Mouse (Mus musculus) heart, adult 11 months (tissue): Measurements from ENCODE around the gene Elp5.
A peak's percentile ranks its signal among the peaks of the same experiment; 100 is the strongest.

Experiments used
- DNase-seq: peaks from one replicate; pipeline ENCODE4 v3.0.0; 2022

Gene Elp5

DNA sequence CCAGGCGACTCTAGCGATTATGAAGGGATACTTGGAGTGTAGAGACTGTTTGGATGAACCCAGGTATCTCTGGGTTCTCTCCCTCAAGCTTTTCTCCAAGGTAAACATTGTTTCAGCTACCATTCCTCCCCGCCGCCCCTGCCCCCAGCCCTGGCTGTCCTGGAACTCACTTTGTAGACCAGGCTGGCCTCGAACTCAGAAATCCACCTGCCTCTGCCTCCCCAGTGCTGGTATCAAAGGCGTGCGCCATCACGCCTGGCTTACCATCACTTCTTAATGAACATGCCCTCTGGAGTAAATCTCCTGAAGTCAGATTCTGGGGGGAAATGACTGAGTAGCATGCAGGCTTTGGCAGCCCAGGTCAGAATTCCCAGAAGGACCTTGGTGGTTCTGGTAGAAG is at the start of gene Elp5:
Gene Elp5, minus strand, starts transcription at position 293 of the 400 bp plus-strand sequence.
- peak; percentile 88 for DNase-seq

GRCm38 (mm10) chr11:70031321-70031670 is 49.0 kb upstream of the Elp5 start:
- peak; percentile 91 for DNase-seq

GRCm38 (mm10) chr11:70030651-70031320 is 48.5 kb upstream of the Elp5 start:
- DNase-seq, result peak; percentile 93

DNA sequence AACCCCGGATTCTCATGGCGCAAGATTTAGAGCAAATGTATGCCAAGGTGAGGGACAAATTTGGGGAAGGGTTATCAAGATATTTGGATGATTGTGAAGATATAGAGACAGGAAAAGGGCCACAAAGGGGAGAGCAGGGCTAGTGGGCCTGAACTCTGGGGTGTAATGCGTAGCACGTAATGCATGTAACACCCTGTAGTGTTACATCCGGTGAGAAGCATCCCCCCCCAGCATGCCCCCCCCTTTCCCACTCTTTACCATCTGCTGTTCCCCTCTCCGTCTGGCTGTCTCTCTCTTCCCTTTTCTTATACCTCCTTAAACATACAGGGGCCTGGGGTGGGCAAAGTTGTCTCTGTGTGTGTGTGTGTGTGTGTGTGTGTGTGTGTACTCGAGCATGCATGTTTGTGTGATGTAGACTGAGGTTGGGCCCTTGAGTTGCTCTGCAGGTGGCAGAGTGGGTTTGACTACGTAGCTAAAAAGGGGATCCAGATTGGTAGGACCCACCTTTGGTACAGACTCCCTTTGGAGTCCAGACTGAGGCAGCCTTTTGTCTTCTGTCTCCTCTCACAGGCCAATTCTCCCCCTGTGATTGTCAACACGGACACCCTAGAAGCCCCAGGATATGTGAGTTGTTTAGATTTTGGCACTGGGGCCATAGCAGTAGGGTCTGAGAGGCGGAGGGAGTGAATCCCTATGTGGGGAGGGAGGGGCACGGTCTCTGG is 47.7 kb upstream of the Elp5 start:
- peak; percentile 91 for DNase-seq

- DNase-seq, result peak; percentile 99
Observed at GRCm38 (mm10) chr11:70029130-70029801, 46.9 kb upstream of the Elp5 start.

- DNase-seq, result peak; percentile 95
Observed at GRCm38 (mm10) chr11:70028401-70029129, 46.2 kb upstream of the Elp5 start.

DNA sequence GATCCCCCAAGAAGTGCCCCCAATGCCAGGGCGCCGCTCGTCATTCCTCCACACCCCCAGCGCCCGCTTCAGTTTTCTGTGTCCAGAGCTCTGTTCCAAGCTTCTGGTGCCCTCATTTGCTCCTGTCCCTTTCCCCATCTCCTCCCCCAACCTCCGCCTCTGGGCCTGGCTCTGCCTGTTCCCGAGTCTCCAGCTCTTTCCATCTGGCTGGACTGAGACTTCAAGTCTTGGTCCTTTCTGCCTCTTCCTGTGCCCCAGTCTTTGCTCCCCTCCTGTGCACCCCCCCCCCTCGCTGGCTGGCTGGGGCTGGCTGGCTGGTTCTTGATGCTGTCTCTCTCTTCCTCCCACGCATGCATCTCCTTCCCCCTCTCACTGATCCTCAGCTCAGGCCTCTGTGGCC is 45.1 kb upstream of the Elp5 start:
- peak; percentile 96 for DNase-seq

GRCm38 (mm10) chr11:70026689-70027088 is 44.4 kb upstream of the Elp5 start:
- peak; percentile 98 for DNase-seq

DNA sequence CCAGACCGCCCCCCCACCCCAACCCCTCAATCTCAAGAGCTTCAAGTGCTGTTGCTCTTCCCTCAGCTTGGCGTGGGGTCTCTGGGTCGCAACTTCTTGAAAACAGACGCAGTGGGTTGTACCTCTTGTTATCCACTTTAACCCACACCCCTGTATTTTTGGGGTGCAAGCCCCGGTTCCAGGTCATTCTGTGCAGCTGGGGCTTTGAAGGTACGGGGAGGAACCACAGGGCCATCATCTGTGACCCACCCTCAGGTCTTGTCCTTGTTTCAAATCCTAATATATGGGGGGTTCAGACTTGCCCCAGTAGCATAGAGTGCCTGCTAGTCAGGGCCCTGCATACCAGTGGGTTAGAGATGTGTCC is 41.8 kb upstream of the Elp5 start:
- peak; percentile 91 for DNase-seq

DNA sequence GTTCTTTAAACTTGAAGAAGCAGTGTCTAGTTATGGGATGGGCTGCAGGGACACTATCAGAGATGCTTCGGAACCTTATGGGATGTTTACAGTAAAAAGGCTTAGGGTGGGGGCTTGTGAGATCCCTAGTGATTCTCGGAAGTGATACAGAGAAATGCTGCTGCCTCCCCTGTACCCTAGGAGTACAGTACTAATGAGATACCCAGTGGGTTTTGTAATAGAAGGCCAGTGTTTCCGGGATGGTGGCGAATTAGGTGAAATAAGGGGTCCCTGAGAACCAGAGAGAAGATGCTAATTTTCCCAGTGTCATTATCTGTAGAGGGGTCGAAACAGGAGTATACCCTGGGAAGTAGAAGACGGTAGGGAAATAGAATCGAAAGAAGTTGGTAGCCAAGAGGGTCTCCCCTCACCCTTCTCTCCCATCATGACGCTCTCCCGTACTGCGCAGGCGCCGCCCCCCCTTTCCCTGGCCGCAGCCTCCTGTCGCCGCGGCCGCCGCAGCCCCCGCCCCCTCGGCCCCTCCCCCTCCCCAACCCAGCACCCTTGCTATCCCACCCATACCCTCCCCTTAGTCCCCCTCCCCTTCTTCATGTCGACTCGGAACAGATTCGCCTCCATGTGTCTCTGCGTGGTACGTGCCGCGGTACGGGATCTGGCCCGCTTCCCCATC is 41.3 kb upstream of the Elp5 start:
- peak; percentile 86 for DNase-seq

DNA sequence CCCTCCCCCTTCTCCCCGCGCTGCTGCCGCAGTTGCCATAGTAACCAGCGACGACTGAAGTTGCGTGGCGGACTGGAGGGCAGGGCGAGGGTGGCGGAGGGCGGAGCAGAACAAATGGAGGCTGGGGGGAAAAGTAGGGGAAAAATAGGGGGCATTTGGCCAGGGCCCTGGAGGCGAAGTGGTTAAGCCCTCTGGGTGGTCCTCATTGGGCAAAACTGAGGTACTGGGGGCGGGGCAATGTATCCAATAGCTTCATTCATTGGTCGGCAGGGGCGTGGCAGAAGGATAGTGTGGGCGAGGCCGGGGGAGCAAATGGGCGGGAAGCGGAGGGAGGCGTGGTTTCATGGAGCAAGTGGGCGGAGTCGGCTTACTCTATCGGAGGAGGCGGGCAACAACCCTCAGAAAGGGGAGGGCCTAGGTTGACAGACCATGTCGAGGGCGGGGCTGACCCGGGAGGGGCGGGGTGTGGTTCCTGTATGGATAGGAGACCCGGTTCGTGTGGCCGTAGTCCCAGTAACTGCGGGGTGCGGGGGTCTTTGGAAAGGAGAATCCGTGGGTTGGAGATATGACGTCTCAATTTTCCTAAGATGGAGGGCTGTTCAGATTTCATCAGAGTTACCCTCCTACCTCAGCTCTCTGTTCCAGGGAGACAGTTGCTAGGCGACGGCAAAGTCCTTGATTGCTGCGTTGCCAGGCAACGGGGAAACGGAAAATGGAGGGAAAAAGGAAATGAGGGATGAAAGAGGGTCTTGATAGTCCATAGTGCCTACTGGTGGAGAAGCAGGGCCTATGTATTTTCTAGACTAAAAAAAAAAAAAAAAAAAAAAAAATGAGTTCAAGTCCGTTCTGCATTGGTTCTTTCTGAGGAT is 39.2 kb upstream of the Elp5 start:
- DNase-seq, result peak; percentile 99

GRCm38 (mm10) chr11:70020731-70021263 is 38.5 kb upstream of the Elp5 start:
- peak; percentile 98 for DNase-seq

DNA sequence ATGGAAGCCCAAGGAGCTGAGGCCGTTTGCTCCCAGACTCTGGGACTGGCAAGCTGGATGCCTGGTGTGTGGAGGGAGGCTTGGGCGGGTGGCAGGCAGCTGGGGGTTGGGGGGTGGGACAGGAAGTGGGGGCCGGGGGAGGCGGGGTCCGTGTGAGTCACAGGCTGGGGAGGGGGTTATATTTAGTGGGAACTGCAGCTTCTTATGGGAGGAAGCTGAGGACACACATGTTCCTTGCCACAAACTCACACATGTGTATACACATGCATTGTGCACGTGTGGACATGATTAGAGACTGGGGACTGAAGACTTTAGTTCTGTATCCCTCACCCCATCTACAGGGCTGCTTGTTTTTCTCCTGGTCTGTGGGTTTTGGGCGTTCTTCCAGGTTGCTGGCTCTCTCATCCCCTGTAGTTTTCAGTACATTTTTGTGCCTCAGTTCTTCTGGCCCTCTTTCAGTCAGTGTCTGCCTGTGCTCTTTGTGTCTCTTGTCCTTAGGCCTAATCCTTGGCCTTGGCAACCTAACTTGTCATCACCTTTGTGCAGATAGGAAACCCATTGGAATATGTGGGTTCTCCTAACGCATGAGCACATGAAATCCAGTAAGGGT is 37.8 kb upstream of the Elp5 start:
- peak; percentile 94 for DNase-seq

DNA sequence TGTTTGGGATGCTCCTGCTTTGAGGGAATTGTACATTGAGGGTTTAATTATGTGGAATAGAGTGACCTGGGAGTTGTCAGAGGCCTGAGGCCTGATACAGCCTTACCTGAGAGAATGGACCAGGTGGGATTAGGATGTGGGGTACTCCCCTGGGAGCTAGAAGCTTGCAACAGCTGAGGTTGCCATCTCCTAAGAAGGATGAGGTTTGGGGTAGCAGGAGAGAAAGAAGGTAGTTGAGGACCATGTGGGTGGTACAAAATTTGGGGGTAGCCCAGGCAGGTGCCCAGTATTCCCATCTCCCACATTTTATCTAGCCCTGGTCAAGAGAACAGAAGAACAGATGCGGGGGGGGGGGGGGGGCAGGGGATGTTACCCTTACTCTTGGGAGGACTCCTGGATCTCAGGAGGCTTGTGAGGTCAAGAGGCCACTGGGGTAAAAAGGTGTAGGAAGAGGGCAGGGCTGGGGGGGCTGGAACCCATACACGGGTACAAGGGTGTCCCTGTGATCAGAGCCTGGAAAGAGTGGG is 37.2 kb upstream of the Elp5 start:
- peak; percentile 95 for DNase-seq

GRCm38 (mm10) chr11:70018131-70018990 is 36.0 kb upstream of the Elp5 start:
- peak; percentile 96 for DNase-seq

GRCm38 (mm10) chr11:70017199-70017767 is 35.0 kb upstream of the Elp5 start:
- peak; percentile 92 for DNase-seq

DNA sequence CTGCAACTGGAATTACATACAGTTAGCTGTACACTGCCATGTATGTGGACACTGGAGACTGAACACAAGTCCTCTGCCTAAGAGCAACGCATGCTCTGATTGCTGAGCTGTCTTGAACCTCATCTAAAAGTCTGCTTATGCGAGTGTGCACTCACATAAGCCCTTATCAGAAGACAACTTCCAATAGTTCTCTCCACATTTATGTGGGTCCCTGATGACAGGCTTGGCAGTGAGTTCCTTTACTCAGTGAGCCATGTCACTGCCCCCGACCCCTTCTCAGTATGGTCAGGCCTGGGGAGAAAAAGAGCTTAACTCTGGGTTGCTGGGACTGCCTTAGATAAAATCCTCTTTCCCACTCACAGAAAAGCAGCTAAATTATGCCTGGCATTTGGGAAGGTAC is 34.4 kb upstream of the Elp5 start, which contains the start of gene Dlg4:
Gene Dlg4, plus strand, starts transcription at position 274 of the 400 bp plus-strand sequence.
- peak; percentile 79 for DNase-seq

DNA sequence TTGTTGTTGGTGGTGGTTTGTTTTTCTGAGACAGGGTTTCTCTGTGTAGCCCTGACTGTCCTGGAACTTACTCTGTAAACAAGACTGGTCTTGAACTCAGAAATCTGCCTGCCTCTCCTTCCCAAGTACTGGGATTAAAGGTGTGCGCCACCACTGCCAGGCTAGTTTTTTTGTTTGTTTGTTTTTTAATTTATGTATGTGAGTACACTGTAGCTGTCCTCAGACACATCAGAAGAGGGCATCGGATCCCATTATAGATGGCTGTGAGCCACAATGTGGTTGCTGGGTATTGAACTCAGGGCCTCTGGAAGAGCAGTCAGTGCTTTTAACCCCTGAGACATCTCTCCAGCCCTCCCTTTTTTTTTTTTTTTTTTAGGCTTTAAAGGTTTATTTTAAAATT is 33.9 kb upstream of the Elp5 start:
- peak; percentile 83 for DNase-seq

DNA sequence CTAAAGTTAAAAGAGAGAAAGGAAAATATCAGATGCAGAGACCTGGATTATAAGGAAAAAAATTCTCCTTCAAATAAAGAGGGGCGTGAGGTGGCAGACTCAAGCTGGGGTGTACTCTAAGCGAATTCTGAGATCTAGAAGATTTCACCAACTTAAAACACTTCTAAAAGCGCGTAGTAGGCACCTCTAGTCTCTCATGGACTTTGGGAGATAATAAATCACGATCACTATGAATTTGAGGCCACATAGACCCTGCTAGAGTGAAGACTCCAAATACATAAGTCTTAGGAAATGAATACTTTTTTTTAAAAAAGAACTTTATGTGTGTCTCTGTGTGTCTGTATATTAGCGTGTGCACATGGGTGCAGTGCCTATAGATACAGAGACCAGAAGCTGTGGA is 33.4 kb upstream of the Elp5 start:
- no peak for DNase-seq
